Mouse (Mus musculus) lung, postnatal 0 days (tissue): ENCODE results near the gene Hspg2. TPM values are rescaled to one million over a fixed set of nuclear protein-coding genes. Genes with fewer than 3 reads are reported as not detected.
A peak's percentile ranks its signal among the peaks of the same experiment; 100 is the strongest.

Experiments used
- ATAC-seq: fragments of 200-750 bp; cut with Nextera tagmentation; 2 replicates; pipeline ENCODE4 v1.8.0; 2017; ENCODE audit warnings: moderate library complexity
- DNase-seq: peaks from one replicate; pipeline ENCODE4 v3.0.0-alpha.2; 2016; ENCODE audit warnings: low spot score
- H3K27ac ChIP-seq: fragments of 300-500 bp; sonication (generic); 2 replicates; pipeline ENCODE4 v1.5.1; 2014; ENCODE audit warnings: antibody characterized with exemption, mild to moderate bottlenecking, low read length, mixed read lengths
- H3K27me3 ChIP-seq: fragments of 300-500 bp; sonication (generic); replicated peaks from 2 replicates; pipeline ENCODE4 v1.6.1; 2014; ENCODE audit warnings: low read length, mixed read lengths; ENCODE audit not compliant: insufficient read depth
- H3K36me3 ChIP-seq: fragments of 300-500 bp; sonication (generic); 2 replicates; pipeline ENCODE4 v1.6.1; 2014; ENCODE audit warnings: low read length, mixed read lengths; ENCODE audit not compliant: insufficient read depth
- H3K4me1 ChIP-seq: fragments of 300-500 bp; sonication (generic); 2 replicates; pipeline ENCODE4 v1.6.1; 2014; ENCODE audit warnings: antibody characterized with exemption, low read depth, low read length, mixed read lengths; ENCODE audit not compliant: insufficient read depth
- H3K4me2 ChIP-seq: fragments of 300-500 bp; sonication (generic); replicated peaks from 2 replicates; pipeline ENCODE4 v1.6.1; 2014; ENCODE audit warnings: low read depth, mild to moderate bottlenecking, low read length, moderate library complexity, mixed read lengths
- H3K4me3 ChIP-seq: fragments of 300-500 bp; sonication (generic); 2 replicates; pipeline ENCODE4 v1.5.1; 2014; ENCODE audit warnings: low read depth, low read length
- H3K9ac ChIP-seq: fragments of 300-500 bp; sonication (generic); replicated peaks from 2 replicates; pipeline ENCODE4 v1.6.1; 2014; ENCODE audit warnings: low read depth, mild to moderate bottlenecking
- H3K9me3 ChIP-seq: fragments of 300-500 bp; sonication (generic); 2 replicates; pipeline ENCODE4 v1.6.1; 2016; ENCODE audit warnings: low read length, mixed read lengths
- CTCF ChIP-seq: IDR thresholded peaks from 2 replicates; pipeline ENCODE4 v1.5.1; 2016; ENCODE audit warnings: antibody characterized with exemption, mild to moderate bottlenecking
- EP300 ChIP-seq: IDR thresholded peaks from 2 replicates; pipeline ENCODE4 v1.6.1; 2016; ENCODE audit warnings: antibody characterized with exemption, mild to moderate bottlenecking, control low read depth
- WGBS: fragments of 180-500 bp; shearing (Covaris S2); extraction: QIAGEN DNeasy Blood & Tissue Kit; methylation state at CpG from one replicate; pipeline ENCODE4 v1.1.7; 2014; 5-methylcytosine and 5-hydroxymethylcytosine counted together
- microRNA-seq: library from miRNA; unstranded; fragments of <30 nt; microRNA quantifications from one replicate; pipeline ENCODE4, GENCODE M21; 2016
- polyA plus RNA-seq: library from polyadenylated mRNA; unstranded; fragments of >200 nt; fragmentation: Nextera tagmentation; extraction: Ambion mirVana; gene quantifications from 2 replicates; pipeline ENCODE4 v1.2.1, GENCODE M21; 2015

Hspg2 gene
- polyA plus RNA-seq, 1 experiment from 2014 or later, result 25.3 TPM

GRCm38 (mm10) chr4:137609702-137610101 is 141.1 kb downstream of the Hspg2 start:
- Histone ChIP-seq H3K27ac (no peak overlapping the region), H3K9ac (no peak overlapping the region), H3K36me3 (peaks cover 37% of the 10 kb centered on the region), H3K4me2 (no peak overlapping the region), H3K27me3 (no peaks in the 10 kb centered on the region), H3K9me3 (no peaks in the 10 kb centered on the region), H3K4me1 (no peaks in the 10 kb centered on the region), H3K4me3 (no peak overlapping the region)
- DNase-seq, result peak; percentile 28
- ATAC-seq, result peak; percentile 64
- 37% methylated on average over 7 of the region's 7 CpGs for WGBS
- TF ChIP-seq CTCF (no peak), EP300 (no peak)

- no peak overlapping the region for H3K9ac ChIP-seq
- ATAC-seq (no peak), DNase-seq (peak; percentile 21)
- no peaks in the 10 kb centered on the region for H3K4me1 ChIP-seq
- WGBS, result 70% methylated on average over 15 of the region's 15 CpGs
- no peak overlapping the region for H3K4me2 ChIP-seq
- no peaks in the 10 kb centered on the region for H3K27me3 ChIP-seq
- H3K4me3 ChIP-seq, result no peak overlapping the region
- H3K27ac ChIP-seq, result no peak overlapping the region
- no peaks in the 10 kb centered on the region for H3K9me3 ChIP-seq
- H3K36me3 ChIP-seq, result peaks cover 40% of the 10 kb centered on the region
- TF ChIP-seq EP300, result no peak
- no peak for TF ChIP-seq CTCF
These were observed 141.7 kb downstream of the Hspg2 start for GRCm38 (mm10) chr4:137610256-137610655.

Small RNA genes within 50 kb of the gene (microRNA-seq; reads per million reads assigned to microRNA genes)
- not detected for gene Mir7018

Other genes starting within 250 kb of the Hspg2 start
- gene Wnt4, start 191.3 kb upstream of the Hspg2 start, polyA plus RNA-seq, result 2.1 and 2.2 TPM in 2 replicates
- gene Cdc42, start 111.0 kb upstream of the Hspg2 start, polyA plus RNA-seq, result 545 and 582 TPM in 2 replicates
- gene Cela3a, start 59.0 kb upstream of the Hspg2 start, polyA plus RNA-seq, result not detected in 2 replicates
- not detected in 2 replicates for gene Cela3b, start 38.2 kb upstream of the Hspg2 start, polyA plus RNA-seq
- gene 1700013G24Rik, start 15.5 kb upstream of the Hspg2 start, polyA plus RNA-seq, result not detected in 2 replicates
- gene Ldlrad2, start 105.8 kb downstream of the Hspg2 start, polyA plus RNA-seq, result 0.54 TPM in 1 of 2 replicates, not detected in the other
- gene Usp48, start 125.0 kb downstream of the Hspg2 start, polyA plus RNA-seq, result 30.9 and 35.9 TPM in 2 replicates
- gene Rap1gap, start 196.0 kb downstream of the Hspg2 start, polyA plus RNA-seq, result 34.9 and 48.8 TPM in 2 replicates